Mouse (Mus musculus): ENCODE results near the gene Cx3cr1.
A peak's percentile ranks its signal among the peaks of the same experiment; 100 is the strongest.

Cx3cr1 gene

GRCm38 (mm10) chr9:119998776-119999175 is 70.9 kb downstream of the Cx3cr1 start:
- no peak for DNase-seq (ENCODE audit: low spot score in 2 of 2)

GRCm38 (mm10) chr9:119996080-119996479 is 73.6 kb downstream of the Cx3cr1 start:
- DNase-seq (ENCODE audit: low spot score in 2 of 2), result no peak

- DNase-seq (ENCODE audit: low spot score in 2 of 2), result no peak
Observed at GRCm38 (mm10) chr9:119994207-119994606, 75.5 kb downstream of the Cx3cr1 start.

- no peak for DNase-seq (ENCODE audit: low spot score in 2 of 2)
Observed at GRCm38 (mm10) chr9:119993092-119993844, 76.4 kb downstream of the Cx3cr1 start.

GRCm38 (mm10) chr9:119991310-119991709 is 78.4 kb downstream of the Cx3cr1 start:
- no peak for DNase-seq (ENCODE audit: low spot score in 2 of 2)

- DNase-seq (ENCODE audit: low spot score in 2 of 2), result peak in 1 of 2 experiments; percentile 45
Observed at GRCm38 (mm10) chr9:119988304-119988703, 81.4 kb downstream of the Cx3cr1 start.

- DNase-seq (ENCODE audit: low spot score in 2 of 2), result no peak
Observed at GRCm38 (mm10) chr9:119985881-119986574, 83.7 kb downstream of the Cx3cr1 start.

GRCm38 (mm10) chr9:119984536-119985011 is 85.1 kb downstream of the Cx3cr1 start, which contains the start of gene Csrnp1:
Gene Csrnp1, minus strand, starts transcription at chr9:119984658.
- DNase-seq (ENCODE audit: low spot score in 2 of 2), result no peak

GRCm38 (mm10) chr9:119983585-119984535 is 85.8 kb downstream of the Cx3cr1 start:
- DNase-seq (ENCODE audit: low spot score in 2 of 2), result peak; percentile 60 to 83

GRCm38 (mm10) chr9:119982956-119983551 is 86.6 kb downstream of the Cx3cr1 start:
- DNase-seq (ENCODE audit: low spot score in 2 of 2), result peak; percentile 40 to 62

GRCm38 (mm10) chr9:119982241-119982811 is 87.4 kb downstream of the Cx3cr1 start:
- peak; percentile 45 to 80 for DNase-seq (ENCODE audit: low spot score in 2 of 2)

- peak; percentile 35 to 71 for DNase-seq (ENCODE audit: low spot score in 2 of 2)
Observed at GRCm38 (mm10) chr9:119981183-119982179, 88.2 kb downstream of the Cx3cr1 start.

- no peak for DNase-seq (ENCODE audit: low spot score in 2 of 2)
Observed at GRCm38 (mm10) chr9:119980770-119981182, 88.9 kb downstream of the Cx3cr1 start.

- DNase-seq (ENCODE audit: low spot score in 2 of 2), result no peak
Observed at GRCm38 (mm10) chr9:119979749-119980148, 89.9 kb downstream of the Cx3cr1 start.

- DNase-seq (ENCODE audit: low spot score in 2 of 2), result no peak
Observed at GRCm38 (mm10) chr9:119978811-119979441, 90.8 kb downstream of the Cx3cr1 start.

- DNase-seq (ENCODE audit: low spot score in 2 of 2), result peak; percentile 31 to 71
Observed at GRCm38 (mm10) chr9:119978151-119978810, 91.4 kb downstream of the Cx3cr1 start.

GRCm38 (mm10) chr9:119977557-119978060 is 92.1 kb downstream of the Cx3cr1 start:
- no peak for DNase-seq (ENCODE audit: low spot score in 2 of 2)

All from spleen, postnatal 10 days (tissue).